Mouse (Mus musculus) T-helper 2 cell (primary cell): ENCODE measurements around the gene Zfp974.
"Not testable (repeated sequence)": the region's sequence is repeated elsewhere in the genome, so short reads cannot be mapped to it uniquely, and the experiment has no call there.

Experiments used
- in situ Hi-C: fragments of 300-600 bp; cut with MboI, MseI; formaldehyde crosslinking; loops from one replicate; pipeline ENCODE4 v1.15.1; 2025; ENCODE audit warnings: high pct_unique_total_duplicates

The Zfp974 gene

GRCm38 (mm10) chr7:27928818-27929695 is at the start of gene Zfp974:
Gene Zfp974 (minus strand): TSS chr7:27929460.
- in situ Hi-C loops: no loop called here

DNA sequence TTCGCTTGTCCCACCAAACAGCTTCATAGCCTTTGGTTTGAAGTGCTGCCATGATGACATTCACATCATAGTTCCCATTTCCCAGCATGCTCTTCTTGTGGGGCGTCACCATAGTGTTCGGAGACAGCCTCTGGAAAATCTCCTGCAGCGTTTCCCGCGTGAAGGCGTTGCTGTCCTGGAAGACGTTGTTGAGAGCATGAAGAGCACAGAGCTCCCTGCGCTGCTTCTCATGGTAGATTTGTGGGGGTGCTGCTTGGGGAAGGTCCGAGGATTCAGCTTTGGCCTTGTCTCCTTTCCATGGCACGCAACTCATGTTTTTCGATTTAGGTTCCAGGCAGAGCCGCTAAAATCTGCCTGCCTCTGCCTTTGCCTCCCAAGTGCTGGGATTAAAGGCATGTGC is 20.2 kb upstream of the Zfp974 start:
- in situ Hi-C loops: not testable (repeated sequence)

- in situ Hi-C loops: not testable (repeated sequence)
Measured at GRCm38 (mm10) chr7:27941869-27942268, 12.6 kb upstream of the Zfp974 start.

DNA sequence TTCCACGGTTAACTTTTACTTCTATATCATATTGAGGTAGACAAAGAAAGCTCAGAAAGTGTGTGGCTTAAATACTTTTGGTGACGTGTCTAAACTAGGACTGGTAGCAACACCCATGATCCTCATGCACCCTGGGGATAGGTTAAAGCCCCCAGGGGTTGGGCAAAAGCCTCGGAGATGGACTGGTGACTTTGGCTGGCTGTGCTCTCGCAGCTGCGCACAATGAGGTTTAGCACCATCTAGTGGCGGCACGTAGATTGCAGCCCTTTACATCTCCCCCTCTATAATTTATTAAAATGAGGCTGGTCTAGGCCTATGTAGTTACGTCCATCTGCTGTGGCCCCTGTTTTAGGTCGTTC is 4.5 kb upstream of the Zfp974 start:
- in situ Hi-C loops: not testable (repeated sequence)

DNA sequence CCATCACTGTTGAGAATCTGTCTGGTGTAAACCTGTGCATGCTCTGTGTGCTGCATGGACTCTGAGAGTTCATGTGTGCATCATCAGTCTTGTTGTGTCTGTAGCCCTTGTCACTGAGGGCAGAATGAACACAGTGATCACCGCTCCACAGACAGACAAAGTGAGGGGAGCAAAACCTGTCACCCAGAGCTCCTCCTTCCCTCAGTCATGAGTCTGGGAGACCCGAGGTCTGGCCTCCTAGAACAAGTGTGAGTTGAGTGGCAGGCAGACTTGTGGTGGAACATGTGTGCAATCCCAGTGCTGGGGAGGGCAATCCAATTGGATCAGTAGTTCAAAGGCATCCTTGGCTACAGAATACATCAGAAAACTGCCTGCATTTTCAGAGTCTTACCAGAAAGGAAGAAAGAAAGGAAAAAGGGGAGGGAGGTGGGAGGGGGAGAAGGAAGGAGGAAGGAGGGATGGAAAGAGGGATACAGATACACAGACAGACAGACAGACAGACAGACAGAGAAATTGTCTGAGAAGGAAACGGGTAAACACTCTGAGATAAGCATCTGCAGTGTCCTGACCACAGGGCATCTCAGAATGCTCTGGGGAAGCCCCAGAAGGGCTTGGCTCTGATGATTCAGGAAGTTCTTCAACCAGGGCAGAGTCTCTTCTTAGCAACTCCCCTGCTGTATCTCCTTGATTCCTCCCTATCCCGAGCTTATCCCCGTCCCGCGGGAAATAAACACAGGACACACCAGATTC is 4.0 kb upstream of the Zfp974 start:
- in situ Hi-C loops: no loop called here

GRCm38 (mm10) chr7:27927041-27927440 is 2.2 kb downstream of the Zfp974 start:
- in situ Hi-C loops: not testable (repeated sequence)

DNA sequence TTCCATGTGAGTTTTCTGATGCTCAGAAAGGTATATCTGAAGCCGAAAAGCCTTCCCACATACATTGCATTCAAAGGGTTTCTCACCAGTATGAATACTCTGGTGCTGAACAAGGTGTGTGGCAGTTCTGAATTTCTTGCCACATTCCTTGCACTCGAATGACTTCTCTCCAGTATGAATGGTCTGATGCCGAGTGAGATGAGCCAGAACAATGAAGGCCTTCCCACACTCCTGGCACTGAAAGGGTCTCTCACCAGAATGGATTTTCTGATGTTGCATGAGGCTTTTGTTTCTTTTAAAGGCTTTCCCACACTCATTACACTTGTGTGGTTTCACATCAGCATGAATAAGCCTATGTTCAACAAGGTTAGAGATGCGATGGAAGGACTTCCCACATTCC is 18.3 kb downstream of the Zfp974 start:
- in situ Hi-C loops: not testable (repeated sequence)

DNA sequence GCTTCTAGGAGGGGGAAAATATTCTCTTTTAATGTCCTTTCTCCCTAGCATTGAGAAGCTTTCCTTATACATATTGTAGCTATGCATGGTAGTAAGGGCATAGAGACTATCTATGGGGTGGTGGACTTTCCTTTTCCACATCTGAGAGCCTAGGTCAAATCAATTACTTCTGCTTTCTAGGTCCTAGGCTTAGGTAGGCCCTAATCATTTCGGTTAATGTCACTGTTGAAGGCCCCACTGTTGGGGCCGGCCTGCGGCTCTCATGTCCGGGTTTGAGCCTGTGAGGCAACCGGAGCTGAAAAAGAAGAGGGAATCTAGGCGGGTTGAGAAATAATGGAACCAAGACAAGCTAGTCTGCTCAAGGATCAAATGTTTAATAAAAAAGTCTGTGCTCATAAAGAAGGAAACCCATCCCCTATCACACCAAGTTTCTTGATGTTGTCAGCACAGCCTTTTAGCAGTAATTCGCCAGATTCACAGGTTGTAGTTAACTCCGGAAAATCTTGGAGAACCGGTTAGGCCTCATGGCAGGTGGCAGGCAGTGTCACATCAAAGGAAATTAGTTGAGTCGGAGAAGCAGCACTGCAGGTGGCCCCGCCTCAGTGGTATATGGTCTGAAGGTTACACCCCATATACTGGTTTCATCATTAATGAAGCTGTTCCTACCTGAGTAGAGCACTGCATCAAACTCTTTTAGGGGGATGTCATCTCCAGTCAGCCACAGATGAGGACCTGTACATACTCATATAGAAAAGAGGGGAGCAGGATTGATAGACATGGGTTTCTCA is 24.0 kb downstream of the Zfp974 start:
- in situ Hi-C loops: no loop called here

DNA sequence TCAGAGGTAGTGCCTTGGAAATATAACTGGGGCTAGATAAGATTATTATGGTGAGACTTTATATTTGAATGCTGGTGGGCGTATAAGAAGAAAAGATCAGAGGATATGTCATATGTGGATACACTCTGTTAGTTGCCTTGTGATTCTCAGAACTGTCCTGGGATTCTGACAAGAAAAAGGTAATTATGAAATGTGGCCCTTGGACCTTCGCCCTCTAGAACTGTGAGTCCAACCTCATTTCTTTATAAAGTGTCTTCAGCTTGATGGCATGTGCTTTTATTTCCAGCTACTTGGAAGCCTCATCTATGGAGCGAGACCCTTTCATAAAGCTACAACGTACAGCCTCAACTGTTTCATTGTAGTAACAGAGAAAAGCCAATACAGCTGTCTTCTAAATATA is 28.7 kb downstream of the Zfp974 start:
- in situ Hi-C loops: loop anchor here (5.0 kb wide), 1 partner anchor 342 kb away; no protein-coding TSS in a partner anchor

GRCm38 (mm10) chr7:27881721-27882120 is 47.5 kb downstream of the Zfp974 start:
- in situ Hi-C loops: no loop called here

GRCm38 (mm10) chr7:27862578-27862977 is 66.7 kb downstream of the Zfp974 start:
- in situ Hi-C loops: not testable (repeated sequence)

DNA sequence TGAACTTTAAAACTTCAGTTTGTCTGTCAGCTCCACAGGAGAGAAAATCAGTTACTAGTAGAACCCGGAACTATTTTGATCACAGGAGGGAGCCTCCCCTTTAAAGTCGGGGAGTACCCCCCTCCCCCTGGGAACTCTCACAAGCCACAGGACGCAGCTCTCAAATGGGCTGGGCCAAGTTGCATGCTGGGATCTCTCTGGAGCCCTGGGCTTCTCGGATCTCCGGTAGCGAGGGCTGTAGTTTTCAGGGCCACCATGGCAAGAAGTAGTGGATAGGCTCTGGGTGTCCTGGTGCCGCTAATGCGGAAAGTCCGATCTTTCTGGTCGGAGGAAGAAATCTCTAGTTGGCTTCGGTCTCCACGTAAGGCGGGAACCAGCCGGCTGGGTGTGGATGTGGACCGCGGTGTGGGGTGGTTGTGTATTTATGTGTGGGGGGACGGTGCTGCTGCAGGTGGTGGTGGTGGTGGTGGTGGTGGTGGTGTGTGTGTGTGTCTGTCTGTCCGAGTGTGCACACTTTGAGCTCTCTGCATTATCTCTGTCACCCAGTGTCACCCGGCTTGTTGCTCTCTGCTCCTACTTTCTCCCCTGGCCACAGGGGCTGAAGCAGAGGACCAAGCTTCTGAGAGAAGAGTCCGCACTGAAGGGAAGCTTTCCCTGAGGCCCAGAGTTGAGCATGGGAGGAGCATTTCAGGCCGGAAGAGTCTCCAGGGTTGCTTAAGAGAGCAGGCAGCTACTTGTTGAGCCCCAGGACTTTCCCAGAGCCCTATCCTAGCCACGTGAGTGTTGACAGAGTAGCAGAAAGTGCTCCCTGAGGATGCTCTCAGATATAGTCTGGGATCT is 68.6 kb downstream of the Zfp974 start:
- in situ Hi-C loops: no loop called here

DNA sequence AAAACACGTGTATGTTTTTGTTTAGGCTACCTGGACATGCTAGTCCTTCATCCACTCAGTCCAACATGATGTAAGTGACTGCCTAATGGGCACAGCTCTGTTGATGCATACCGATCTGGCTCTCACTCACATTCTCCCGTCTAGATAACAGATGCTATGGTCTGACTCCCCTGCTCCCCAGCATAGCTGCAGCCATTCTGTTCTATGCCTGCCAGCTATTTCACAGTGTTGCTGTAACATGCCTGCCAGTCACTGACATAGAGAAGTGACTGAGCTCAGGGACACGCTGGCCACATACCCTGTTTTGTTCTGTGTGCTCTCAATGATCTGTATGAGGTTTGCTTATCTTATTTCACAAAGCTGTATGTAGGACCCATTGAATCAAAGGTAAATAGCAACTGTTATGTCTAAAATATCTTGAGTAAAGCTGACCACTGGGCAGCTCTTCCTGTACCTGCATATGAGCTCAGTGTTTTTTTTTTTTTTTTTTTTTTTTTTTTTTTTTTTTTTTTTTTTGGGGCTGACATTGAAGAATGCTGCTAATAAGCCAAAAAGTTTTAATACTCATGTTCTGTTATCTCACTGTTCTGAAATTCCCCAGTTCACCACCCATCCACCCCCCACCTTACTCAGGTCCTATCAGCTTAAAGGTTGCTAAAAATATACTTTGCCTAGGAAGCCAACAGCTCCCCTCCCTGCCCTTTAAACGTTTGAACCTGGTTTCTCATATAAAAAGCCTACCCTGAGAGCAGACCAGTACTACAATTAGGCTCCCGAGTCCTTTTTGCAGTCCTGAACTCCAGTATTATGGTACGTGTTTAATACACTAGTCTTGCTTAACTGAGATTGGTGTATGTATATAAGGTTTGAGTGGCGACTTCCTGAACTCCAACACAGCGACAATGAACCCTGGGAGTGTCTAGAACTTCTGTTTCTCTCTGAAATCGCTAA is 69.7 kb downstream of the Zfp974 start:
- in situ Hi-C loops: no loop called here
